Mouse (Mus musculus) ovary, adult 18-20 months (tissue): ENCODE data around the gene Olfr982.
A peak's percentile ranks its signal among the peaks of the same experiment; 100 is the strongest.

Experiments
- DNase-seq: peaks from one replicate; pipeline ENCODE4 v3.0.0; 2022; ENCODE audit warnings: low spot score, mixed read lengths

The Olfr982 gene

DNA sequence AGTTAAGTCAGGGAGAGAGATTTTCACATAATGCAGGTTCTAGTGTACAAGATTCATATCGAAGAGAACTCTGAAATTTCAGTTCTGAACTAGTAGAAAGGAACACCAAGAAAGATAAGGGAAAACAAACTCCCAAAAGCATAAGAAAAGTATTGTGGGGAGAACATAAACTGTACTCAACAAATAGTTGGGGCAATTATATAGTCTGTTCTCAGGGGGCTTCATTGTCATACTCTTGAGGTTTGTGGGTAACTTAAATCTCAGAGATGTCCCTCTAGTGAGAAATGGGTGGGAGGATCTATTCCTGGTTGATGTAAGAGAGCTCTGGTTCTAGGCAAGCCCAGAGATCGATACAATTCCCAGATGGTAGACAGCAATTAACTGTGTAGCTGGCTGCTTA lies at the start of gene Olfr982:
TSS of gene Olfr982 (plus strand) at position 301 of the 400 bp plus-strand sequence.
- no peak for DNase-seq

- DNase-seq: no peak
Measured at GRCm38 (mm10) chr9:40050138-40050537, 23.5 kb upstream of the Olfr982 start.

GRCm38 (mm10) chr9:40093495-40093894 lies 19.9 kb downstream of the Olfr982 start, which contains the start of gene Olfr983:
Gene Olfr983, minus strand, starts transcription at chr9:40093595.
- no peak for DNase-seq

- no peak for DNase-seq
Measured at GRCm38 (mm10) chr9:40094769-40095168, 21.1 kb downstream of the Olfr982 start.

- no peak for DNase-seq
Measured at GRCm38 (mm10) chr9:40114106-40114505, 40.5 kb downstream of the Olfr982 start, which contains the start of gene Olfr984. Gene Olfr984, minus strand, starts transcription at chr9:40114206.

DNA sequence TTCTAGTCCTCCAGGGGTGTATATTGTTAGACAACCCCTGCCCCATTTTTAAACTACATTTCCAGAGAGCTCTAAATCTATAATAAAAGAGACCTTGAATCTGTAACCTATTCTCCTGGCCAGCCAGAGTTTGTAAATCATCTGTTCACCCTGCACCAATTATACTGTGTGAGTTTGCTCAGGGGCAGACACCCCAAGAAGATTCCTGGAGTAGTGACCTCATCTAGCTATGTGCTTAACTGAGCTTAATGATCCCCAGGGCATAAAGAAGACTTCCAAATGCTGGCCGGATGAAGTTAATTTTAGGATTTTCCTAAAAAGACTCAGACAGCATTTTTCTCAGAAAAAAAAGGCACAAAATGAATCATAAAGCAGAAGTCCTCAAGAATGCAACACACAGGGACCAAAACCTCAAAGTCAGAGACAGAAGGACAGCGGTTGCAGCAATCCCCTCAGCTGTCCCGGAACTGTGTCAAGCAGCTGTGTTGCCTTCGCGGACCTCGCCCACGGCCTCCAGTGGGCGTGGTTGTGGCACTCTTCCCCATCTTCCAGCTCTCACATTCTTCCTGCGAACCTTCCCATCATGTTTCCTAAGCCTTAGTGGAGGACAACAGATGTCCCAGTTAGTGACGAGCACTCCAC lies 43.1 kb downstream of the Olfr982 start:
- peak; percentile 33 for DNase-seq

GRCm38 (mm10) chr9:40117287-40117659 lies 43.6 kb downstream of the Olfr982 start:
- no peak for DNase-seq
